Mouse (Mus musculus): ENCODE measurements at regions not wholly inside any gene's neighbourhood (a gene's known extent, or its start where the extent isn't known, plus 50 kb on each side); places are given as distances from the start of the nearest gene placed in this dataset.
A peak's percentile ranks its signal among the peaks of the same experiment; 100 is the strongest.
"Not testable (repeated sequence)": the region's sequence is repeated elsewhere in the genome, so short reads cannot be mapped to it uniquely, and the experiment has no call there.

- not testable (repeated sequence) for H3K4me1 ChIP-seq (replicated peaks); DNase-seq (ENCODE audit: low spot score); H3K27ac ChIP-seq; H3K36me3 ChIP-seq; H3K27me3 ChIP-seq (ENCODE audit: insufficient read depth, poor library complexity, severe bottlenecking); H3K9me3 ChIP-seq
- no CpG with 5 or more reads among the region's 44 CpGs for WGBS
- peak overlapping the region; percentile 45 for H3K4me3 ChIP-seq
Observed at GRCm38 (mm10) chr12:23968968-23969367, 128.1 kb downstream of the 9030624G23Rik start.
